Mouse (Mus musculus): Measurements from ENCODE around the gene H2-M5. TPM values are rescaled to one million over a fixed set of nuclear protein-coding genes. Genes with fewer than 3 reads are reported as not detected.
"Not testable (repeated sequence)": the region's sequence is repeated elsewhere in the genome, so short reads cannot be mapped to it uniquely, and the experiment has no call there.

The H2-M5 gene
- polyA plus RNA-seq, 1 experiment, result not detected

DNA sequence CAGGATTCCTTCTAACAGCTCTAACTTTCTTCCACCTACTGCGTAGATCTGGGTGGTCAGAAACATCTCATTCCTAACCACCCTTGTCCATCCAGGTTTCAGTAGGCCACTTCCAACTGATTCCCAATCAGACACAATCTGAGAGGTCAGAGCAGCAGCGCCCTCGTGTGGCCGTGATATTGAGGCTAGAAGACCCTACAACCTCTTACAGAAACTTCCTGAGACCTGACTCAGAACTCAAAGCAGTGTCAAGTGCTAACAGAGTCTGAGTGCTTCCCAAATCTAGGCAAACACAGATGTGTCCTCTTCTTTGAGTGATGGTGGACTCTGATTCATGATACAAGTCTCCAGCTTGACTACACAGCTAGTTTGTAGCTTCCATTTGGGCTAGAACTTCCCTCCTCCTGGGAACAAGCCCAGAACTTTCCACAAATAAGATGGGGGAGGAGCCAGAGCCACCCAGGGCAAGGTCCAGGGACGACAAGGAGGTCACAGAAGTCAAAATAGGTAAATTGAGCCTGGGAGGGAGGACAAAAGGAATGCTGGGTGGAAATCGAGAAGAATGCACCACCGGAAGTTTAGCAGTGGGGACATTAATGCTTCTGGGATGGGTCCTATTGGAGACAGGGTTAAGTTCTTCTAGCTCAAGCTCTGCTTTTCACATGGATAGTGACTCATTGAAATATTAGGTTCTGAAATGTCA lies 7.8 kb upstream of the H2-M5 start:
- Histone ChIP-seq H3K4me1 (ENCODE audit: control insufficient read depth) (no peaks in the 10 kb centered on the region), H3K36me3 (ENCODE audit: control insufficient read depth) (no peaks in the 10 kb centered on the region), H3K4me3 (replicated peaks) (no peak overlapping the region), H3K27me3 (ENCODE audit: control insufficient read depth) (peaks cover 8% of the 10 kb centered on the region), H3K9me3 (ENCODE audit: control insufficient read depth, low read length) (no peaks in the 10 kb centered on the region)
- no peak for TF ChIP-seq GATA1 (IDR thresholded peaks at IDR 0.05; ENCODE audit: low read length)
- TF ChIP-seq TAL1 (IDR thresholded peaks at IDR 0.05; ENCODE audit: low read length), result no peak

DNA sequence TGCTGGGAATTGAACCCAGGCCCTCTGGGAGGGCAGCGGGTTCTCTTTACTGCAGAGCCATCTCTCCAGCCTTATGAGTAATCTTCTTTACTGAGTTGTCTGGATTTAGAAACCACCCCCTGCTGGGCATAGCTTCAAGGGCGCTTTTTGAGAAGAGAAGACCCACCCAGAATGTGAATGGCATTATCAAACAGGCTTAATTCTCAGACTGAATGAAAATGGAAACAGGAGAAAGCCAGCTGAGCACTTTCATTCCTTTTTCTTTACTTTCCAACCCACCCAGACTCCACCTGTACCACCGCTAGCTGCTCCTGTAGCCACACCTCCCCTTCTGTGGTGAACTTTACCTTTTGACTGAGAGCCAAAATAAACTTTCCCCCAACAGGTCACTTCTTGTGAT lies 6.1 kb upstream of the H2-M5 start:
- Histone ChIP-seq H3K4me3 (replicated peaks) (no peak overlapping the region), H3K9me3 (ENCODE audit: control insufficient read depth, low read length) (no peaks in the 10 kb centered on the region), H3K27me3 (ENCODE audit: control insufficient read depth) (0 out of 2 replicates have a peak, but pooled peaks cover 2% of the 10 kb centered on the region), H3K4me1 (ENCODE audit: control insufficient read depth) (no peaks in the 10 kb centered on the region), H3K36me3 (ENCODE audit: control insufficient read depth) (no peaks in the 10 kb centered on the region)
- TF ChIP-seq TAL1 (IDR thresholded peaks at IDR 0.05; ENCODE audit: low read length), result no peak
- no peak for TF ChIP-seq GATA1 (IDR thresholded peaks at IDR 0.05; ENCODE audit: low read length)

DNA sequence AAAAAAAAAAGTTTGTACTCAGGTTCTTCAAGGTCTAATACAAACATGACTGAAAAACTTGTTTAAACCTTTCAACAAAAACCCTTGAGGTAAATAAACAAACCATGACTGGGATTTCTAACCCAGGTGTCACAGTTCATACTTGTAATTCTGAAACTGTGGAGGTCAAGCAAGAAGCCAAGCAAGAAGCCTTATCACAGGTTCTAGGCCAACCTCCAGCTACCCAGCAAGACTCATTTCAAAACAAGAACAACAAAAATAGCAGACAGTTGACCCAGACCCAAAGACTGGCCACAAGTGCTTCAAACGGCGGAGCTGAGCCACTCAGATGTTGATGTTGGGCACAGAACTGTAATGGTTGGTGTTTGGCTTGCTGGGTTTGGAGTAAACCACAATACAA lies 5.2 kb upstream of the H2-M5 start:
- no peaks in the 10 kb centered on the region for H3K9me3 ChIP-seq (ENCODE audit: control insufficient read depth, low read length)
- H3K4me3 ChIP-seq (replicated peaks), result no peak overlapping the region
- no peaks in the 10 kb centered on the region for H3K4me1 ChIP-seq (ENCODE audit: control insufficient read depth)

DNA sequence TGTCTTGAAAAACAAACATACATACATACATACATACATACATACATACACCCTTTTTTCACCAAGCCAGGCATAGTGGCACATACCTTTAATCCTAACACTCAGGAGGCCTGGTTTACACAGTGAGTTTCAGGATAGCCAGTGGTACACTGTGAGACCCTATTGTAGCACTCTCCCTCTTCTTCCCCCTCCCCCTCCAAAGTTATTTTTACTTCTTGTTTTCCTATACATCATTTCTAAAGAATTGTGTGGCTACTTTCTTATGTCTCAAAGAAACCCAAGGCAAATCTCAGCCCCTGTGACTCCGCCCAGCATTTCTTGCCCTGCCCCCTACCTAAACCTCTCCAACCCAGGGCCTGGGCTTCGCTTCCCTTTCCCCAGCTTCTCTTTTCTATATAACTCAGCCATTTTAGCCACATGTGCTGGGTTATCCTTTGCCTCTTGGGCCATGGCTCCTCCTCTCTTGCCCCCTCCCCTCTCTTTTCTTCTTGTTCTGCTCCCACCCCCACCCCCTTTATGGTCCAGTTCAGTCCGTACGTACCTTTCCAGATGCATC lies 4.5 kb upstream of the H2-M5 start:
- Histone ChIP-seq H3K27me3 (ENCODE audit: control insufficient read depth) (peaks cover 10% of the 10 kb centered on the region), H3K4me3 (replicated peaks) (no peak overlapping the region), H3K4me1 (ENCODE audit: control insufficient read depth) (no peaks in the 10 kb centered on the region), H3K36me3 (ENCODE audit: control insufficient read depth) (no peaks in the 10 kb centered on the region), H3K9me3 (ENCODE audit: control insufficient read depth, low read length) (no peaks in the 10 kb centered on the region)
- no peak for TF ChIP-seq GATA1 (IDR thresholded peaks at IDR 0.05; ENCODE audit: low read length)
- no peak for TF ChIP-seq TAL1 (IDR thresholded peaks at IDR 0.05; ENCODE audit: low read length)

More for the DNA sequence above, 5.2 kb upstream of the H2-M5 start:
- Histone ChIP-seq H3K27me3 (ENCODE audit: control insufficient read depth) (peaks cover 3% of the 10 kb centered on the region), H3K36me3 (ENCODE audit: control insufficient read depth) (no peaks in the 10 kb centered on the region)
- TF ChIP-seq GATA1 (IDR thresholded peaks at IDR 0.05; ENCODE audit: low read length), result no peak
- no peak for TF ChIP-seq TAL1 (IDR thresholded peaks at IDR 0.05; ENCODE audit: low read length)

DNA sequence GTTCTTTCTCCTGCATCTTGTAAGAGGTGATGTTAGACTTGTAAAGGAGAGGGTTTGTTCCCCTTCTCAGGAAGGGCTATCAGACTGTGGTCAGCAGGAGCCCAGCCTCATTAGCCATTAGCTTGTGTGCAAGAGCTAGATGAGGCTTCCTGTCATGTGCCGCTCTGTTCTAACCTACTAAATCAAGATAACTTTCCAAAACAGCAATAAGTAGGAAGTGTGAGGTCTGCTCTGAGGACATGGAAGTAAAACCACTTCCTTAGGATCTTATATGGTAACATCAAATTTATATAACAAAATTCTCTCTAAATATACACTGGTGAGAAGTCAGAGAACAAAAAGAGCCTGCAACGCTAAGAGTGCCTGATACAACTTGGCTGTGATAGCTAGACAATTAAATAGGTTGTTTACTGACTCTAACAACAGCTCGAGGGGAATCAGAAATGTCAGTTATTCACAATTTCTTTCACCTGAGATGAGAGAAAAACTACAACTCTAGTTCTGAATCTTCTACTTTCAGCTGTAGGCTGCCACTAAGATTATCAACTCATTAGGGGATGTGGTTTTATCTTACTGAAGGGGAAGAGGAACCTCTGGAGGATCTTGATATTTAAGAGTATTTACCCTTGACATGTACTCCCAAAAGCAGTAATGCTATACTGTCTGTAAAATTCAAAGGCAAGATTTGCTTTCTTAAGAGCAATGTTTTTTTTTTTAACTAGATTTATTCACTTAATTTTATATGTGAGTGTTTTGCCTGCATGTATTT lies 3.2 kb upstream of the H2-M5 start:
- no peak overlapping the region for H3K4me3 ChIP-seq (replicated peaks)
- no peaks in the 10 kb centered on the region for H3K9me3 ChIP-seq (ENCODE audit: control insufficient read depth, low read length)
- H3K36me3 ChIP-seq (ENCODE audit: control insufficient read depth), result no peaks in the 10 kb centered on the region
- no peaks in the 10 kb centered on the region for H3K4me1 ChIP-seq (ENCODE audit: control insufficient read depth)
- peaks cover 23% of the 10 kb centered on the region for H3K27me3 ChIP-seq (ENCODE audit: control insufficient read depth)
- TF ChIP-seq GATA1 (IDR thresholded peaks at IDR 0.05; ENCODE audit: low read length) (no peak), TAL1 (IDR thresholded peaks at IDR 0.05; ENCODE audit: low read length) (no peak)

DNA sequence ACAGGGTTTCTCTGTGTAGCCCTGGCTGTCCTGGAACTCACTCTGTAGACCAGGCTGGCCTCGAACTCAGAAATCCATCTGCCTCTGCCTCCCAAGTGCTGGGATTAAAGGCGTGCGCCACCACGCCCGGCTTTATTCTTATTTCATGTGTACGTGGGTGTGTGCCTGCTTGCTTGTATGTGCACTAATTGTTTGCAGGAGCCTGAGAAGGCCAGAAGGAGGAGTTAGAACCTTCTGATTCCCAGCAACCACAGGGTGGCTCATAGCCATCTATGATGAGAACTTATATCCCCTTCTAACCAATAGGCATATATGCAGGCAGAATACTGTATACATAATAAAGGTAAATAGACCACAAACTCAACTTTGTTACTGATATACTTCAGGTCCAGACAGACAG lies 1.3 kb upstream of the H2-M5 start:
- peaks cover 31% of the 10 kb centered on the region for H3K27me3 ChIP-seq (ENCODE audit: control insufficient read depth)
- H3K4me3 ChIP-seq (replicated peaks); H3K9me3 ChIP-seq (ENCODE audit: control insufficient read depth, low read length); H3K36me3 ChIP-seq (ENCODE audit: control insufficient read depth); H3K4me1 ChIP-seq (ENCODE audit: control insufficient read depth): not testable (repeated sequence)

DNA sequence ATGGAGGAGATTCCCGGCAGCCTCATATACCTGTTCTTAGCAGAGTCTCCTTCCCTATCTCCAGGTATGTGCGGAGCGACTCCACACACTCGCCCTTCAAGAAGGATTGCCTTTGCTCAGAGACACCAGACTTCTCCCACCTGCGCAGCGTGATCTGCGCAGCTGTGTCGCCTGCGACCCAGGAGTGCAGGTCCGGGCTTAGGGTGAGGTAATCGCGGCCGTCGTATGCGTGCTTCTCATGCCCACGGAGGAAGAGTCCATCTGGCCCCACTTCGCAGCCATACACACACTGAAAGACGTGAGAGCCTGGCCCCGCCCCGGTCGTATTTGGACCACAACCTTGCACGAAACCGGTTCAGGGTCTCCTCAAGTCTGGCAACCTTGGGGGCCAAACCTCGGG lies 862 bp downstream of the H2-M5 start:
- TF ChIP-seq GATA1 (IDR thresholded peaks at IDR 0.05; ENCODE audit: low read length) (no peak), TAL1 (IDR thresholded peaks at IDR 0.05; ENCODE audit: low read length) (no peak)

DNA sequence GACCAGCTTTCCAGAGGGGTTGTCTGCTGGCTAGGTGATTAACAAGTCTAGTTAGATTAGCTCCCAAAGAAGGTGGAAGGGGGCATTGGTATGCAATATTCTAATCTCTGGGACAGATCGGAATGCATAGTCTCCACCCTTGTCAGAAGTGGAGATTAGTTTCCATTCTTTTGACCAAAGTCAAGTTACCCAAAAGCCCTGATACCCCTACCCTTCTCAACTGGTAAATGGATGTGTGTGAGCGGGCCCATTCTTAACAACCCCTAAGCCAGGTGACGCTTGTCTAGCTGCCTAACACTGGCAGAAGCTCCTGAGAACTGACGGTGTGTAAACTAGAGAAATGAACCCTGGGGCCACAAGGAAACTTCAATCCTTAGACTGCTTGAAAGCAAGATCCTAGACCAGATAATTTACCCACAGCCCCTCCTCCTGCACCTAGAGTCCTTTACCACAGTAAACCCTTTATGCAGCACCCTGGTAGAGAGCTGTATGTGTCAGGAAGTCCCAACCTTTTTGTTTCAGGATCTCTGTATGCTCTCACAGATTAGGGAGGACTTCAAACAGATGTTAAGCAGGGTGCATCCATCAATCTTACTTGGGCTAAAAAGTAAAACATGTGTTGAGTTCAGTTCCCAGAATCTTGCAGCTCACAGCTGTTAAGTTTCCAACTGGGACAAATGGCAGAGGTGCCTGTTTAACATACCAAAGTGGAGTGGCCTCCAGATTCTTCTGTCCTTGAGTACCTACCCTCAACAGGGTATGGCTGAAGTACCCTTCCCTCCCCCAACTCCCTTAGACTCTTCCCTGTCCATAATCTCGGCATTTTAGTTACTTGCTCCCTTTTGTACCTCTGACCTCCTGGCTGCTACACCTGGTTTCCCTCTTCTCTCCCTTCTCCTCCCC lies 6.8 kb downstream of the H2-M5 start:
- Histone ChIP-seq H3K9me3 (ENCODE audit: control insufficient read depth, low read length) (no peaks in the 10 kb centered on the region), H3K36me3 (ENCODE audit: control insufficient read depth) (no peaks in the 10 kb centered on the region), H3K27me3 (ENCODE audit: control insufficient read depth) (peaks cover 32% of the 10 kb centered on the region)

More for the DNA sequence above, 862 bp downstream of the H2-M5 start:
- Histone ChIP-seq H3K36me3 (ENCODE audit: control insufficient read depth) (no peaks in the 10 kb centered on the region), H3K9me3 (ENCODE audit: control insufficient read depth, low read length) (no peaks in the 10 kb centered on the region), H3K4me1 (ENCODE audit: control insufficient read depth) (no peaks in the 10 kb centered on the region), H3K27me3 (ENCODE audit: control insufficient read depth) (peaks cover 31% of the 10 kb centered on the region), H3K4me3 (replicated peaks) (no peak overlapping the region)

More for the DNA sequence above, 6.8 kb downstream of the H2-M5 start:
- TF ChIP-seq TAL1 (IDR thresholded peaks at IDR 0.05; ENCODE audit: low read length) (no peak), GATA1 (IDR thresholded peaks at IDR 0.05; ENCODE audit: low read length) (no peak)
- no peak overlapping the region for H3K4me3 ChIP-seq (replicated peaks)
- H3K4me1 ChIP-seq (ENCODE audit: control insufficient read depth), result no peaks in the 10 kb centered on the region
